Mouse (Mus musculus): ENCODE data around the gene Ddo.

Ddo gene

GRCm38 (mm10) chr10:40629656-40630311 is at the start of gene Ddo:
TSS of gene Ddo (plus strand) at chr10:40630011.
- DNase-seq (ENCODE audit: low spot score in 2 of 2) = peak in 1 of 2 experiments; percentile 27

- DNase-seq (ENCODE audit: low spot score in 2 of 2) = peak in 1 of 2 experiments; percentile 51
Observed at GRCm38 (mm10) chr10:40583584-40584255, 46.1 kb upstream of the Ddo start.

- no peak for DNase-seq (ENCODE audit: low spot score in 2 of 2)
Observed at GRCm38 (mm10) chr10:40592186-40592585, 37.6 kb upstream of the Ddo start.

DNA sequence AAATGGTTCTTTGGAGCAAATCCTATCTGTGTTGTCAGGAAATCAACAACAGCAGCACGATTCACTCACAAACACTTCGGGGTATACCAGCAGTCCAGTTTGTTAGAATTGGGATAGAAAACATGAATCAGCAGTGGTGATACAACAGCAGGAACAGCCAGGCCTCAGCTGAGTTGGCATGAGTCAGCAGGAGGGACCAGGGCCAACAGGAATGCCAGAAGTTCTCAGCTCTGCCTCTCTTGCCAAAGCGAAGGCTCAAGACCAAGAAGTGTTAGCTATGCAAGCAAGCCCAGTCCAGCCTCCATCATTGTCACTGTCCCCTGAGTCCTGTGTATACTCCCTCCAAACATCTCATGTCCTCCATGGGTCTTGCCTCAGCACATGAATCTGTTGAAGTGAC is 32.6 kb upstream of the Ddo start:
- no peak for DNase-seq (ENCODE audit: low spot score in 2 of 2)

DNA sequence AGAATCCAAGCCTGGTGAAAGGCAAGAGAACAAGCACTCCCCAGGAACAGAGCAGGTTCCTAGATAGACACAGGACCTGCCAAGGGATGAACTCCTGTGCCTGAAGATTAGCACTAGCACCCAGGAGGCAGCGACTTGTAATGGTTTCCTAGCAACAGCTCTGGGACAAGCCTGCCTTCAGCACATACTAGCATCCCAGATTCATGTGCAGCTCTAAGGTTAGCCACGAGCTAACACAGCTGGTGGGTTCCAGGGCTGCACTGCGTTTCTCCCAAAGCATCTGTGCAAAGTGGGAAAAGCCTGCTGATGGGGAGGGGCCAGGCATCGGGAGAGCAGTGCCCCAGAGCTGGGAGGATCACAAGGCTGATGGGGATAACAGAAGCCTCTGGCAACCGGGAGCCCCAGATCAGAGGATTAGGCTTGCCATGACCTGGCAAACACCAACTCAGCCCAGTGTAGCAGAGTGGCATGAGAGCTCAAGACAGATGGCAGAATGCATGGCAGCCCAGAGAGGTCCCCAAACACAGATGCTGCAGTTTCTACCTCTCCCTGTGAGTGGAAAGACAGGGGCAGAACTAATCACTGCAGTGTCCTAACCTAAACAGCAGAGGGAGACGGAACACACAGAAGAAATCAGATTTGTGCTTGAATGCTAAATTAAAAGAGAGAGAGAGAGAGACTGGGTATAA is 25.0 kb upstream of the Ddo start:
- DNase-seq (ENCODE audit: low spot score in 2 of 2) = peak in 1 of 2 experiments; percentile 28

GRCm38 (mm10) chr10:40617973-40618372 is 11.8 kb upstream of the Ddo start:
- no peak for DNase-seq (ENCODE audit: low spot score in 2 of 2)

DNA sequence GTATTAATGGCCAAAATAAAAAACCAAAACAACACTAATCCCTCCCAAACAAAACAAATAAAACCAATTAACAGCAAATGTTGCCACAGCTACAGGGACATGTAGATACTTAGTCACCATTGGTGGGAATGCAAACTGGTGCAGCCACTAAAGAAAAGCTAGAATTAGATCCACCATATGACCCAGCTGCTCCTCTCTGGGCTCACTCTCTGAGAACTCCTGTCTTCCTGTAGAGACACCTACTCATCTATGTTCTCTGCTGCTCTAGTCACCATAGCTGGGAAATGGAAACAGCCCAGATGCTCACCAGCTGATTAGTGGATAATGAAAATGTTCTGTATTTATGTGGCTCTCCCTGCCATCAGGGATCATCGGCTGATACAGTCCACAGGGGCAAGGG is 10.1 kb upstream of the Ddo start:
- DNase-seq (ENCODE audit: low spot score in 2 of 2) = no peak

GRCm38 (mm10) chr10:40629140-40629539 is 671 bp upstream of the Ddo start:
- DNase-seq (ENCODE audit: low spot score in 2 of 2) = peak in 1 of 2 experiments; percentile 72

DNA sequence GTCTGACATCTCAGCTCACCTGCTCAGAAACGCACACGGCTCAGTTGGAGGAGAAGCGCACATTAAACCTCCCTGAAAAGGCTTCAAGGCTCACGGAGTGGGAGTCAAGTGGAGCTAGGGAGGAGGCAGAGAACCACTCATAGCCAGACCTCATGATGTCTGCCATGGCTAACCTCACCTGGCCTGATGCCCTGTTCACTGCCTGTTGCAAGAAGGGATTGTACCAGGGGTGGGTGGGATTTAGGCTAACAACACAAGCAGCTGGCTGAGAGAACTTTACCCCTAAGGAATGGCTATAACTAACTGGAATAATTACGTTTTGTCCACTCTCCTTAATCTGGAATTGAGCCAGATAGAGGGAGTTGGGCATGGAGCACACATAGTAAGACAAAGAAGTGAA is 646 bp downstream of the Ddo start:
- no peak for DNase-seq (ENCODE audit: low spot score in 2 of 2)

- DNase-seq (ENCODE audit: low spot score in 2 of 2) = no peak
Observed at GRCm38 (mm10) chr10:40630961-40631360, 1.1 kb downstream of the Ddo start.

GRCm38 (mm10) chr10:40632087-40632486 is 2.3 kb downstream of the Ddo start:
- DNase-seq (ENCODE audit: low spot score in 2 of 2) = no peak

- no peak for DNase-seq (ENCODE audit: low spot score in 2 of 2)
Observed at GRCm38 (mm10) chr10:40637331-40637730, 7.5 kb downstream of the Ddo start.

DNA sequence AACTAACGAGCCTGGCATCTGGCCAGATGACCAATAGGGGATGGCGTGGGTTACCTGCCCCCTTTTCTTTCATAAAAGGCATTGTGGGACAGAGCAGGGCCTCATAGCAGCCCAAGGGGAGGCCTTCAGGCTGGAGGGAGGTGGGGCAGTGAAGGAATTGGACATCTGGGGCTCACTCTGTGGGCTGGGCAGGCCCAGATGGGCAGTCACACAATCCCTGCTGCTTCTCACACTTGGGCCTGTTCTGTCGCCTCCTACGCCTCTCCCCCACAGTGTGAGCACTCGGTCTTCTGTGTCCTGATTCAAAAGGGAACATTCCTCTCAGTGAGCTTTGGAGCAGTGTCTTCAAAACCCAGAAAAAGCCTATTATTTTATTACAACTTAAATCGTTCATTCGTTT is 8.5 kb downstream of the Ddo start:
- DNase-seq (ENCODE audit: low spot score in 2 of 2) = no peak

DNA sequence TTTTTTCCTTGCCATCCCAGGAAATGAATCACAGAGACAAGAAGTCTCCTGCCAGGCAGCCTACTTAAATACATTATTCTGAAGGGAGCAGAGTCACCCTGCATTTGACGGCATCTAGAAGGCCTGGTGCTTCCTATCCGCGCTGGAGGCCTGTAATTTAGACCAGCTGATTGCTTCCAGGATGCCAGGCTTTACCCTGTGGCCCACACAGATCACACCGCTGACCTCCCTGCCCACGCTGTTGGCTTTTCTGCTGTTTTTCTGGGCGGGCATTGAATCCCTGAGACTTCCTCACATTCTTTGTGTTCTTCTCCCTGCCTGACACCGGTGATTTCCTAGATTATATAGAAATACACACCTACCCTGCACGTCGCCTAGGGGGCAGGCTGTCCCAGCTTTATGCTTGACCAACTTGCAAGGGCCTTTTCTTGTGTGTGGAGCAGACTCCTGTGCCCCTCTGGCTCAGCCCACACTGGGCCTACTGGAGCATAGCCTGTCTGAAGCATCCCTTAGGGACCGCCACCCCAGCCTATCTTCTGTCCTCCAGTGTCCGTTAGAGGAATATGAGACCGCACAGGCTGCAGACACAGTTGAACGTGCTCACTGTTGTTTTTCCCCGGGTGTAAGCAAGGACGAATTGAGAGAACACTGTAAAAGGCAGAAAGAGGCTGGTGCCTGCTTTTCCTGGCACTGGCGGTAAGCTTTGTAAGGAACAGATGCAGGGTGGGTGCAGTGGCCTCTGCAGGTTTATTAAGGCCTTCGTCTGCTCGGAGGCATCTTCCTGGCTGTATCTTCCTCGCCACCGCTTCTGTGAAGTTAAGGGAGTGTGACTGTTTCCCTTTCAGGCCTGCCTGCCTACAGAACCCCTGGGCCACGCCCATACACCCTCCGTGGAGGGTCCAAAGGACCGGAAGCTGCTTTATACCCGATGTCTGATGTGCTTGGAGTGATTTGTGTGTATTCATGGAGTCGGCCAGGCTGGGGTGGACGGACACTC is 9.3 kb downstream of the Ddo start:
- DNase-seq (ENCODE audit: low spot score in 2 of 2) = peak in 1 of 2 experiments; percentile 22

DNA sequence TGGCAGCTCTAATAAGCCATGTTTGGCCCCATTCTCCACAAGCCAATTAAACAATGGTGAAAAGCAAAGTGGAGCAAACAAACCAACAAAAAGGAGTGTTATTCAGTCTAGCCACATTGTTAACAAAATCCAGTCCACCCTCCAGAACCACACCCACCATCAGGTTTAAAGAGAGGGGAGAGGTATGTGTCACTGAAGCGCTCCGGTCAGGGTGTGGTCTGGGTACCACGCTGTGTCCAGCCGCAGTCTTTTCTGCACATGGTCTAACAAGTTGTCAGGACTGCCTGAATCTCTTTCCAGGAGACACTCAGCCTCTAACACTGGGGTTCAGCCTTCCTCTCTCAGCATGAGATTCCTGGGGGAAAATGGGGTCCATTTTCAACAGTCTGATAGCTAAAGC is 10.6 kb downstream of the Ddo start:
- DNase-seq (ENCODE audit: low spot score in 2 of 2) = no peak

DNA sequence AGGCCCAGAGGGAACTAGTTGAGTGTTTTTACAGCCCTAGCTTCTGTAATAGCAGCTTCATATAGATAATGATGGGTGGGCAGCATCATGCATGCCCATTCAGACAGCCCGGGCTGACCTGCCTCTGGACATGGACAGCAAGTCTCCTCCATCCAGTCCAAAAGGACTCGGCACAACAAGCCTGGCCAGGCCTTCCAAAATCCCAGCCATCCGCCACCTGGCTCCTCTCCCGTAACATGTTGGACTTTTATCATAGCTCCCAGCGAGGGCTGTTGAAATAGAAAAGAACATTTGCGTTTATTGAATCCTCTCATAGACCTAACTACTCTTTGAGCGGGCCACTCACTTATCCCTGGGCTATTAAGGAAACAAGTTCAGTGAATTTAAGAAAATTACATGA is 12.1 kb downstream of the Ddo start:
- no peak for DNase-seq (ENCODE audit: low spot score in 2 of 2)

GRCm38 (mm10) chr10:40643126-40643525 is 13.3 kb downstream of the Ddo start:
- no peak for DNase-seq (ENCODE audit: low spot score in 2 of 2)

- no peak for DNase-seq (ENCODE audit: low spot score in 2 of 2)
Observed at GRCm38 (mm10) chr10:40644456-40644855, 14.6 kb downstream of the Ddo start.

DNA sequence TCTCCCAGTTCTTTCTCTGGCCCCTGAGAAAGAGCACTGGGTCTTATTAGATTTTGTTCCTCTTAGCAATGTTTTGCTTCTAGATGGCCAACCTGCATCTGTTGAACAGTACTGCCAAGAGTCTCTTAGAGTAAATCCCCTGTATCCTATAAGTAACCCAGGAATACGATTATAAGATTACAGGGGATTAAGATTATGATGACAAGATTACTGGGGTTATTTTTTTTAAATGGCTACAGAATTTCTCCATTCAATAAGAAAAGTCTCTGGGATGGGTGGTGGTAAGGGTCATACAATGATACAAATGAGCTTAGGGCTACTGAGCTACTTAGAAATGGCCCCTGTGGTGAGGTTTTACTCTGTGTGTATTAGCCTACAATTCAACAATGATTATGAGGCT is 15.5 kb downstream of the Ddo start:
- no peak for DNase-seq (ENCODE audit: low spot score in 2 of 2)

DNA sequence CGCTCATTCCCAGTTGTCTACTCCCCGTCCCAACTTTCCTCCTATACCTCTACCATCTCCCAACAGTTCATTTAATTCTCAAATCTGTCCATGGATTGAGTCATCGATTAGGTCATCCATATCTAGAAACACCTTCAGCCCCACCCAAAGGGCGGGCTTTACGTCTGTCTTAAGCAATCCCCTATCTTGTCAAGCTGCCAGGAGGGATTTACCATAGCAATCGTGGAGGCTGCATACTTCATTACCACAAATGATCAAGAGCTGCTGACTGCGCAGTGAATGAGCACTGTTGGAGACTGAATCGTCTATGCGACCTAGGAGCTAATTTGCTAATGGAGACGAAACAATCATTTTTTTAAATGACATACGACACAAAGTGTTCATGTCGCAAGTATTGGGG is 19.0 kb downstream of the Ddo start:
- DNase-seq (ENCODE audit: low spot score in 2 of 2) = no peak

- DNase-seq (ENCODE audit: low spot score in 2 of 2) = no peak
Observed at GRCm38 (mm10) chr10:40649634-40650033, 19.8 kb downstream of the Ddo start.

GRCm38 (mm10) chr10:40651676-40652075 is 21.9 kb downstream of the Ddo start:
- no peak for DNase-seq (ENCODE audit: low spot score in 2 of 2)

Data from cerebellum, postnatal 4 days (tissue).